11 mouse cellular contexts compared by ENCODE assay signal in genomic region chr10:5480552-5481550, GRCm38 (mm10).
DNase-seq lines count a peak whose midpoint lies in the region; ATAC-seq lines count a peak whose summit lies in the region.
"Had no signal": no experiment of that assay in that cellular context is flagged by ENCODE, and none has a peak within 500 bp of the region (broad histone marks: within the 10 kb centered on the region; RNA-seq: fewer than 3 reads in every experiment).

No protein-coding gene starts in this region.

- no peak overlapping the region for H3K27ac ChIP-seq in hindbrain, embryonic 11.5 days (ENCODE audit: low read depth, low read length)
- H3K27ac ChIP-seq in hindbrain, embryonic 10.5 days: no peak overlapping the region
- H3K27ac ChIP-seq: forebrain, embryonic 10.5 days; hindbrain, postnatal 0 days; lung, embryonic 15.5 days had no signal

- no peak overlapping the region for H3K4me2 ChIP-seq in hindbrain, embryonic 11.5 days (replicated peaks; ENCODE audit: low read depth, low read length)
- H3K4me2 ChIP-seq: lung, embryonic 15.5 days had no signal

- H3K4me3 ChIP-seq in hindbrain, embryonic 11.5 days (ENCODE audit: low read depth, low read length): no peak overlapping the region
- H3K4me3 ChIP-seq in hindbrain, embryonic 10.5 days: no peak overlapping the region
- H3K4me3 ChIP-seq: forebrain, embryonic 10.5 days; lung, embryonic 15.5 days had no signal

- H3K27me3 ChIP-seq in hindbrain, embryonic 11.5 days (ENCODE audit: control insufficient read depth, insufficient read depth, low read length): no peaks in the 10 kb centered on the region
- H3K27me3 ChIP-seq in hindbrain, embryonic 10.5 days (ENCODE audit: insufficient read depth, poor library complexity, severe bottlenecking): no peaks in the 10 kb centered on the region
- H3K27me3 ChIP-seq: lung, embryonic 15.5 days had no signal

- no peak for DNase-seq in hindbrain, embryonic 11.5 days (ENCODE audit: low spot score)
- no peak for DNase-seq in hindbrain, embryonic 10.5 days (ENCODE audit: low spot score)
- peak; percentile 9 for DNase-seq in thymus, postnatal 14 days
- no peak for DNase-seq in thymus, postnatal 0 days (ENCODE audit: low spot score)
- peak; percentile 20 for DNase-seq in thymus, postnatal 4 days
- no peak for DNase-seq in adrenal gland, postnatal 4 days (ENCODE audit: low spot score in 2 of 2)
- DNase-seq in layer of hippocampus, postnatal 14 days (ENCODE audit: low spot score in 2 of 2): no peak

- no peaks in the 10 kb centered on the region for H3K9me3 ChIP-seq in hindbrain, embryonic 11.5 days (ENCODE audit: control insufficient read depth, low read length)
- H3K9me3 ChIP-seq in hindbrain, embryonic 10.5 days: no peaks in the 10 kb centered on the region
- H3K9me3 ChIP-seq: forebrain, embryonic 10.5 days; lung, embryonic 15.5 days had no signal

- 74% methylated on average over 9 of the region's 9 CpGs for WGBS in hindbrain, embryonic 11.5 days
- WGBS in hindbrain, embryonic 10.5 days: 73% methylated on average over 9 of the region's 9 CpGs

- no peak overlapping the region for H3K9ac ChIP-seq in hindbrain, embryonic 11.5 days (ENCODE audit: low read depth, low read length)
- H3K9ac ChIP-seq: lung, embryonic 15.5 days had no signal

- no peaks in the 10 kb centered on the region for H3K4me1 ChIP-seq in hindbrain, embryonic 11.5 days (replicated peaks; ENCODE audit: control insufficient read depth, insufficient read depth, low read length)
- no peaks in the 10 kb centered on the region for H3K4me1 ChIP-seq in hindbrain, embryonic 10.5 days (replicated peaks)
- H3K4me1 ChIP-seq: forebrain, embryonic 10.5 days; lung, embryonic 15.5 days had no signal

- 0 out of 2 replicates have a peak, but pooled peaks have one; percentile 6 for ATAC-seq in hindbrain, embryonic 11.5 days (ENCODE audit: low FRiP score)
- peak; percentile 42; the same call in 1 of the 2 replicates for ATAC-seq in granulocyte monocyte progenitor cell, adult 5-6 weeks (replicated peaks; ENCODE audit: poor library complexity, severe bottlenecking)
- ATAC-seq: hindbrain, postnatal 0 days had no signal

- H3K36me3 ChIP-seq in hindbrain, embryonic 11.5 days (ENCODE audit: control insufficient read depth, insufficient read depth, low read length): no peaks in the 10 kb centered on the region
- H3K36me3 ChIP-seq in hindbrain, embryonic 10.5 days: no peaks in the 10 kb centered on the region
- H3K36me3 ChIP-seq: forebrain, embryonic 10.5 days; lung, embryonic 15.5 days had no signal

Comparison
In these comparisons a context has a peak if more than half of its experiments do, and no peak if none do; other contexts are left out.
1. DNase-seq: peak in thymus, postnatal 14 days (single experiment) and thymus, postnatal 4 days (single experiment); none in hindbrain, embryonic 11.5 days (single experiment), hindbrain, embryonic 10.5 days (single experiment), thymus, postnatal 0 days (single experiment), adrenal gland, postnatal 4 days (0 of 2) and layer of hippocampus, postnatal 14 days (0 of 2).